Mouse (Mus musculus): Measurements from ENCODE around the gene Rasd2. TPM values are rescaled to one million over a fixed set of nuclear protein-coding genes. Genes with fewer than 3 reads are reported as not detected.
A peak's percentile ranks its signal among the peaks of the same experiment; 100 is the strongest.

Gene Rasd2
- polyA plus RNA-seq (2012; rRNA removed): 0.78 and 2.9 TPM in 2 replicates

DNA sequence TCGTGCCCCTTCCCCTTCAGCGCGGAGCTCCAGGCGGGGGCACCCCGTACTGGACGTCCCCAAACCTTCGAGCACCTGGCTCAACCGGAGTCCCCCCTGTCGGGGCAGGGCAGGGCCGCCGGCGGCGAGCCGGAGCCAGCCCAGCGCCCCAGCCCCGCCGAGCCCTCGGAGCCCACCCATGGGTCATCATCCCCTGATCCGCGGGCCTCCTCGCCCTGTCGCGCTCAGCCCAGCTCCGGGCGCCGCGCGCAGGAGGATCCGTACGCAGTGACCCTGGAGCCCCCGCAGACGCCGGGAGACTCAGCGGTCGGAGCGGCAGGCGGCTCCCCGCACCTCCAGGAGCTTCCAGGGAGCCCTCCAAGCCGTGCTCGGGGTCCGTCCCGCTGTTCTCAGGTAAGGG, at the start of gene Rasd2:
Gene Rasd2 (plus strand): TSS at position 259 of the 400 bp plus-strand sequence.
- DNase-seq (ENCODE audit: low read depth): no peak
- TF ChIP-seq POLR2A (IDR thresholded peaks at IDR 0.05; ENCODE audit: borderline replicate concordance, extremely low read depth, insufficient read depth, insufficient read length, poor library complexity, severe bottlenecking): no peak
- no peak for TF ChIP-seq CTCF (IDR thresholded peaks at IDR 0.05; ENCODE audit: borderline replicate concordance, extremely low read depth, insufficient read depth, insufficient read length)

DNA sequence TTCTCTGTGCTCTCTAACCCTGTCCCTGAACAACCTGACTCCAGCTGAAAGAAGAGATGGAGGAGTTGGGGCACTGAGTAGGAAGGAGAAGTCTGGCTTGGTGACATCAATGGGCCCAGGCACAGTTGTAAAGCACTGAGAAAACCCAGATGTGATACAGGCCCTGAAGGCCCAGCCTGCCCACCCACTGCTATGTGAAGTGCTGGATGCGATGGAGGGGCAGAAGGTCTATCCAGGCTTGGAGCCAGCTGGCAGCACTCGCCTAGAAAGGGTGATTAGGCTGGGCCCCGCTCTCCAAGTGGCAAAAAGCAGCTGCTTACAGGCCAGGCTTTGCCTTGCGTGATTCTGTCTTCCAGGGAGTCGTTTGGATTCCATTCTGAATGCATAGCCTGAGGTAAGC, 44.4 kb upstream of the Rasd2 start:
- DNase-seq (ENCODE audit: low read depth): peak; percentile 67
- TF ChIP-seq POLR2A (IDR thresholded peaks at IDR 0.05; ENCODE audit: borderline replicate concordance, extremely low read depth, insufficient read depth, insufficient read length, poor library complexity, severe bottlenecking) (no peak), CTCF (IDR thresholded peaks at IDR 0.05; ENCODE audit: borderline replicate concordance, extremely low read depth, insufficient read depth, insufficient read length) (no peak)

GRCm38 (mm10) chr8:75172009-75172685, 41.6 kb upstream of the Rasd2 start:
- DNase-seq (ENCODE audit: low read depth): no peak
- TF ChIP-seq CTCF (IDR thresholded peaks at IDR 0.05; ENCODE audit: borderline replicate concordance, extremely low read depth, insufficient read depth, insufficient read length): no peak
- no peak for TF ChIP-seq POLR2A (IDR thresholded peaks at IDR 0.05; ENCODE audit: borderline replicate concordance, extremely low read depth, insufficient read depth, insufficient read length, poor library complexity, severe bottlenecking)

GRCm38 (mm10) chr8:75193022-75193421, 20.7 kb upstream of the Rasd2 start:
- TF ChIP-seq CTCF (IDR thresholded peaks at IDR 0.05; ENCODE audit: borderline replicate concordance, extremely low read depth, insufficient read depth, insufficient read length) (no peak), POLR2A (IDR thresholded peaks at IDR 0.05; ENCODE audit: borderline replicate concordance, extremely low read depth, insufficient read depth, insufficient read length, poor library complexity, severe bottlenecking) (no peak)
- no peak for DNase-seq (ENCODE audit: low read depth)

- TF ChIP-seq CTCF (IDR thresholded peaks at IDR 0.05; ENCODE audit: borderline replicate concordance, extremely low read depth, insufficient read depth, insufficient read length) (no peak), POLR2A (IDR thresholded peaks at IDR 0.05; ENCODE audit: borderline replicate concordance, extremely low read depth, insufficient read depth, insufficient read length, poor library complexity, severe bottlenecking) (no peak)
- DNase-seq (ENCODE audit: low read depth): no peak
Measured at GRCm38 (mm10) chr8:75194473-75195071, 19.2 kb upstream of the Rasd2 start.

DNA sequence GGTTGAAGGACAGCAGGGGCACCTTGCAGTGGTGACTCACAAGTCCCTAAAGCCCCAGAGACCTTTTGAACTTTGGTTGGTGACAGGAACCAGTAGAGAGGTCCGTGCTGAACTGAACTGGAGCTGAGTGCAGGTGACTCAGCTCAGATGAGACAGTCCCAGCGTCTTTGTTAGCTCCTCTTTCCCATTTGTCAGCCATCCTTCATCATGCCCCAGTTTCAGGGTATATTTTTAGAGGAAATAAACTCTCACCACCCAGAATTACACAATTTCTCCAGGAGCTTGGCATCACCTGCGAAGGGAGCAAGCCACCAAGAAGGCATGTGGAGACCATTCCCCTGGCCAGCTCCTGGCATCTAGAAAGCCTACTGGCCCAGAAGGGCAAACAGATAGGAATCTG, 16.6 kb upstream of the Rasd2 start:
- no peak for DNase-seq (ENCODE audit: low read depth)
- no peak for TF ChIP-seq CTCF (IDR thresholded peaks at IDR 0.05; ENCODE audit: borderline replicate concordance, extremely low read depth, insufficient read depth, insufficient read length)
- TF ChIP-seq POLR2A (IDR thresholded peaks at IDR 0.05; ENCODE audit: borderline replicate concordance, extremely low read depth, insufficient read depth, insufficient read length, poor library complexity, severe bottlenecking): no peak

- TF ChIP-seq CTCF (IDR thresholded peaks at IDR 0.05; ENCODE audit: borderline replicate concordance, extremely low read depth, insufficient read depth, insufficient read length) (no peak), POLR2A (IDR thresholded peaks at IDR 0.05; ENCODE audit: borderline replicate concordance, extremely low read depth, insufficient read depth, insufficient read length, poor library complexity, severe bottlenecking) (no peak)
- DNase-seq (ENCODE audit: low read depth): no peak
Measured at GRCm38 (mm10) chr8:75197862-75198261, 15.9 kb upstream of the Rasd2 start.

DNA sequence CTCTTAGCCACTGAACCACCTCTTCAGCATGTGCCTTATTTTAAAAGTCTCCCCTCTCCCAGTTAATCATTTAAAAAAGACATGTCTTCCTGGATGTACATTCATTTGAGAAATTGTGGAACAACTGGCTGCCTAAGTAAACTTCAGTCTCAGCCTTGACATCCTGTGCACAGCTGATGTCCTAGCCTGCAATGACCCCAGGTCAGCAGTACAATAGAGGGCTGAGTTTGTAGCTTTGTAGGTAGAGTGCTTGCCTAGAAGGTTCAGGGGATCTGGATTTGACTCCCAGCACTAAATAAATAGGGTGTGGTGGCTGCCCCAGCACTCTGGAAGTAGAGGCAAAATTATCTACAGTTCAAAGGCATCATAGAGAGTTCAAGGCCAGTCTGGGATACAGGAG, 15.4 kb upstream of the Rasd2 start:
- TF ChIP-seq POLR2A (IDR thresholded peaks at IDR 0.05; ENCODE audit: borderline replicate concordance, extremely low read depth, insufficient read depth, insufficient read length, poor library complexity, severe bottlenecking): no peak
- TF ChIP-seq CTCF (IDR thresholded peaks at IDR 0.05; ENCODE audit: borderline replicate concordance, extremely low read depth, insufficient read depth, insufficient read length): no peak
- DNase-seq (ENCODE audit: low read depth): no peak

DNA sequence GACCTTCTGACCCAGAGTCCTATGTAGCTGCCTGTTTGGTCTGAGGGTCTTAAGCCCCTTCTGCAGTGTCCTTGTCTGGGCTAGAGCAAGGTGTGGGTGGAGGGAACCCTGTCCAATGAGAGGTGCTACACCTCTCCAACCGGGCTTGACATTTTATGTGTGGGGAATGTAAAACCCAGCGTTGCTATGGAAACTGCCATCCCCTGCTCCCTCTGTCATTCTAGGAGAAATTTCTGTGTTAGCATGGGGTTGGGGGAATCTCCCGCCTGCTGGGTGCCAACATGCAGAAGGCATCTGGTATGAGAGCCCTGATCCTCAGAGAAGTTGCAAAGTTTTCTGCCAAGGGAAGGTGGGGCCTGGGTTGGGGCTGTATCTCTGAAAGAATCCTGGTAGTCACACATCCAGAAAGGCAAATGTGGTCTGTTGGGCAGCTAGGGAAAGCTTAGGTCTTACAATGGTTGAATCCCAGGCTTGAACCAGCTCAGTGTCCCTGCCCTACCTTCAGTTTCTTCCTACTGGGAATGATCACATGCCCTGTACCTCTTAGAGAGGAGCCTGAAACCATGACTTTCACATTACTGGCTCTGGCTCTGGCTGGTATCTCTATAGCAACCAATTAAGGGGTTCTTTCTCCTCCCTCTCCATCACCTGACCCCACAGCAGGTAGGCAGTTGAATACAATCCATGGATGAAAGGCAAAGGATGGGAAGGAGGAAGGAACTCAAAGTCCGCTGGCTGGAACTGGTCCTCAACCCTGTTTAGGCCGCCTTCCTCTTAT, 14.6 kb upstream of the Rasd2 start:
- TF ChIP-seq CTCF (IDR thresholded peaks at IDR 0.05; ENCODE audit: borderline replicate concordance, extremely low read depth, insufficient read depth, insufficient read length) (no peak), POLR2A (IDR thresholded peaks at IDR 0.05; ENCODE audit: borderline replicate concordance, extremely low read depth, insufficient read depth, insufficient read length, poor library complexity, severe bottlenecking) (no peak)
- peak; percentile 54 for DNase-seq (ENCODE audit: low read depth)

DNA sequence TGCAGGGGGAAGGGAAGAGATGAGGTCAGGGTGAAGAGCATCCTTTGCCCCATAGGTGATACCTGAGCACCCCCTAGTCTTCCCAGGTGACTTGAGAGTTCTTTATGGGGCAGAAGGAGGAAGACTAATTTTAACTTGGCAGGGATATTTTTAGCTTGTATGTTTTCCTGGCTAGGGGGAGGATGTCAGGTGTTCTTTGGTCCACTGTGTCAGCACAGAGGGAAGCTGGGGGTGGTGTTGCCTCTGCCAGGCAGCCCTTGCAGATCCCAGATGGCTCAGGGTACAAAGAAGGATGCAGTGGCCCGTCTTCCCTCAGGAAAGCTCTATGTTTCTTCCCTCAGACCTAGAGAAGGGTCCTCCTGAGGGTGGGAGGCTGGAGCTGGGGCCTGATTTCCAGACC, 13.8 kb upstream of the Rasd2 start:
- no peak for DNase-seq (ENCODE audit: low read depth)
- no peak for TF ChIP-seq POLR2A (IDR thresholded peaks at IDR 0.05; ENCODE audit: borderline replicate concordance, extremely low read depth, insufficient read depth, insufficient read length, poor library complexity, severe bottlenecking)
- no peak for TF ChIP-seq CTCF (IDR thresholded peaks at IDR 0.05; ENCODE audit: borderline replicate concordance, extremely low read depth, insufficient read depth, insufficient read length)

GRCm38 (mm10) chr8:75202041-75202656, 11.6 kb upstream of the Rasd2 start:
- DNase-seq (ENCODE audit: low read depth): no peak

More at GRCm38 (mm10) chr8:75202041-75202656, 11.6 kb upstream of the Rasd2 start:
- TF ChIP-seq POLR2A (IDR thresholded peaks at IDR 0.05; ENCODE audit: borderline replicate concordance, extremely low read depth, insufficient read depth, insufficient read length, poor library complexity, severe bottlenecking) (no peak), CTCF (IDR thresholded peaks at IDR 0.05; ENCODE audit: borderline replicate concordance, extremely low read depth, insufficient read depth, insufficient read length) (no peak)
